Mouse (Mus musculus) retina, postnatal 1 day (tissue): ENCODE data around the gene Fam184a.
"Not testable (repeated sequence)": the region's sequence is repeated elsewhere in the genome, so short reads cannot be mapped to it uniquely, and the experiment has no call there.

ENCODE experiments used
- DNase-seq: peaks from one replicate; pipeline ENCODE4 v3.0.0-alpha.2; 2012

The Fam184a gene

DNA sequence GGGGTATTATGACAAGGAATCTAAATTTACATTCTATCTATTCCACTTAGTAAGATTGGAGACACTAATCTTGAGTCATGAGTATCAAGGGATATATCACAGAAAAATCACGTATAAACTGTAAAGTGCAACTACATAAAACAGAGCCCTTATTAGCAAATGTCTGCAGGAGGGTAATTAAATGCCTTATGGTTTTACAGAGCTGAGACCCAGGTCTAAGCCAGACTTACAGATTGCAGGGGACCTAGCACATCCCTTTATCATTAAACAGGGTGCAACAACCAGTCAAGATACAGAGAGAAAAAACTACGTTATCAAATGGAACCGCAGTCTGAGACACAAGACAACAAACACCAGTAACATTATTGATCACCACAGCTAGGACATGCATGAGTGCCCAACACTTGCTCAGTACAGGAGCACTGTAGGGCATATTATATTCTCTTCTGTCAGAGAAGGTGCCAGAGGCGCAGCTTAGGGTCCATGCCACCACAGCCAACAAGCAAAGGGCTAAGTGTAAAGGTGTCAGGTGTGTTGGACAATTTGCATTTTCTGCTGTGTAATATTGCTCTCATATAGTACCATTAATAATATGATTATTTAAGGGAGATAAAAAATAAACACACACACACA is 61.9 kb downstream of the Fam184a start:
- DNase-seq = no peak

DNA sequence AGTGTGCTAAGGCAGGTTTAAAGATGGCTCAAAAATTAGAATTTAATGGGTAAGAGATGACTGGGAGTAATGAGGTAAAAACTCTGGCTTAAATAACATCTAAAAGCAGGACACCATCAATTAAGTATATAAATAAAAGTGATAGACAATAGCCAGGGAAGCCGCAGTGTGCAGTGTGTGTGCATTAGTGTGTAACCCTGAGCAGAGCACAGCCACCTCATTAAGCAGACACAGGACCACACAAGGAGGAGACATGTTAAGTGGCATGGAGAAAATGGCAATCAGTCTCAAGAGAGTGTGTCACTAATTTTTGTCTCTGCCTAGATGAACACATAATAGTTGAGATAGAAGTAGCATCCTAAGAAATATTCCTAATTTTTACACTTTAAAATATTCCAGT is 62.4 kb downstream of the Fam184a start:
- peak; percentile 42 for DNase-seq

DNA sequence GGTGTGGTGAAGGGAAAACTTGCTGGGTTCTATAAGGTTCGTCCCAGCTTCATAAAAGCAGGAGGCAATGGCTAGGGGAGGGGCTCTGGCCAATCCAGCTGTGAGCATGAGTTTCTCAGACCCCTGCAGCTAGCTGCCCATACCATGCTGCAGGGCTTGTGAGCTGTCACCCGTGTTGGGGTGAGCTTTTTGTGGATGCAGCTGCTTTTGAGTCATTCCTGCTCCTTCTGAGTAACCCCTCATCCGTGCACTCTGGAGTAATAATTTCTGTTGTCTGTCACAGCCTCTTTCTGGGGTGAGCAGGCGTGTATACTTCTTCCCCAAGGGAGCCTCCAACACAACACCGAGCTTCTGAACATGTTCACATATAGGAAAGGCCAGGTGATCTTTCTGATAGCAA is 63.0 kb downstream of the Fam184a start:
- peak; percentile 28 for DNase-seq

DNA sequence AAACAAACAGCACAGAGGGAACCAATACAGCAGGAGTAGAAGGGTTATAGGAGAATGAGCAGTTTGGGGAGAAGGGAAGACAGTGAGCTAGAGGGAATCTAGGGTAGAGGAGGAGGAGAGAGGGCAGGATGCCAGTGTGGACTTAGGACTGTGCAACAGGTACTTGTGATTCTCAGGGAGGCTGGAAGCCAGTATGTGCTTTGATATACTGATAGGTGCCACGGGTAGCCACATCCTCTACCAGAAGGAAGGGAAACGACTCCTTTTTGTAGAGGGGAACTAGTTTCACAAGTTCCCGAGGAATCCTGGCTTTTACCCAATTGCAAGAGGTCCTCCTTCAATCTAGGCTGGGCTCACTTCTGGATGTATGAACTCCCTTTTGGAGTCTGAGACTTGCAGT is 65.1 kb downstream of the Fam184a start:
- DNase-seq = no peak

DNA sequence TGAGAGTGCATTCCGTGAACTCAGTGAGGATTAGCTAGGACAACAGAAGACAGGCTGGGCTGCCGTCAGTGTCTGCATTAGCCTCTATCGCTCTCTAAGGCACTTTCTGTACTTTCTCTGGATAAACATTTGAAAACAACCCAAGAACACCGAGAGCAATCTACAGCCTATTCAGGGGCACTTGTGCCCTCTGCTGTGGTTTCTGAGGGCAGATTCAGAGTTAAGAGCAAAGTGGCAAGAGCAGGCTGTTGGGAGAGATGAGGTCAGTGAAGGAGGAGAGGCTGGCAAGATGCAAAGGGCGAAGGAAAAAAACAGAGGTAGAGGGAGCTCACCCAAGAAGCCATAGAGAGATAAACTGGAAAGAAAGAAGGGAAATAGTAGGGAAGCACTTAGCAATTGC is 67.7 kb downstream of the Fam184a start:
- DNase-seq = no peak

DNA sequence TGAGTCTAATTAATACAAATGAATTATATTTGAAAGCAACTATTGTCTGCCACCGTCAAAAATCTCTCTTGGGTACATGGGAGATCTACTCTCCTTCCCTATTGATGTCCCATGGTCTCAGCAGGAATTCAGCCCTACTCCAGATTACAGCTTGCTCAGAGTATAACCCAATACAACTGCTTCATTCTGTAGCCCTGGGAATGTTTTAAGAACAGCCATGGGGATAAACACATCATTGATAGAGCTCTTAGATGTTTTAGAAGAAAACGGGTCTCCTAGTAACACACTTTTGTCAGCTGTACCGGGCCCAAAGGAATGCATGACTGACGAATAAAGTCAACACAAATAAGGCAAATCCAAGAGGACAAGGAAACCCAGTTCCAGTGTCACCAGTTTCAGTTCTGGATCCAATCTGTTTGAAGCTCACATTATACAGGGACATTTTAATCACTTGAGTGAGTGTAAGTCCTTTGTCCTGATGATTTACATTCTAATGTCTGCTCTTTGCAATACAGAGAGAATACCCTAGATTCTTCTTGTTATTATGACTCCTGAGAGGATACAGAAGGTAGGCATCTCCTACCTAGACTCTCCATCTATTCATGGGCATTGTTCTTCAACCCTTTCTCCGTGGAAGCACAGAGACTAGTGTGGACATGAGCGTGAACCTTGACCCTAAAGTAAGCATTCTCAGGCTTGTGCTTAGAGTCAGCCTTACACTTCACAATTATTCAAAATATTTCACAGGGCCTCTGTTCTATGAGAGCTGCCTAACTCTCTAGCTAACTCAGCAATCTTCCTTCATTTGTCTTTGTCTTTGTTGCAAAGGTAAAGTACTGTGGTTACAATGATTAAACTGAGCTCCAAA is 71.0 kb downstream of the Fam184a start:
- DNase-seq = no peak

DNA sequence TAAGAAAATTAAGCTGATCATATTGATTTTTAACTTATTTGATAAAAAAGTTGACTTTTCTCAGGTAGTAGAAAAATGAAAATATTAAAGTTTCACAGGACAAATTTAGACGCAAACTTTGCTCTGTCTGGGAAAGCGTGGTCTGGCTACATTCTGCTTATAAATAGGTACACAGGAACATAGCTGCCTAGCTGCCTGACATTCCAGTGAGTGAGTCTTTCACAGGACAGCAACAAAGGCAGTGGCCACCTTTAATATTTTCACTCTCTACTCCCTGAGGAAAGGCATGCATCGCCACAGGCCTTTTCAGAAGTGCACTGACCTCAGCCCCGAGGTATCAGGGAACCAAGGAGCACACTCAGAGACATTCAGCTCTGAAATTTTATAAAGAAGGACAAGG is 89.1 kb downstream of the Fam184a start:
- DNase-seq = no peak

DNA sequence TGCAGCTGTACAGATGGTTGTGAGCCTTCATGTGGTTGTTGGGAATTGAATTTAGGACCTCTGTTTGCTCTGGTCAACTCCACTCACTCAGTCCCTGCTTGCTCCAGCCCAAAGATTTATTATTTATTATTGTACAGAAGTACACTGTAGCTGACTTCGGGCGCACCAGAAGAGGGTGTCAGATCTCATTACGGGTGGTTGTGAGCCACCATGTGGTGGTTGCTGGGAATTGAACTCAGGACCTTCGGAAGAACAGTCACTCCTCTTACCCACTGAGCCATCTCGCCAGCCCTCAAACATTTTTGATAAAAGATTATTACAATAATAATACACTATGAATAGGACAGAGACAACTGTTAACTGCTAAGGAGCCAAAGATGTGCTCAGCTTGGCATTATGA is 96.7 kb downstream of the Fam184a start:
- not testable (repeated sequence) for DNase-seq

DNA sequence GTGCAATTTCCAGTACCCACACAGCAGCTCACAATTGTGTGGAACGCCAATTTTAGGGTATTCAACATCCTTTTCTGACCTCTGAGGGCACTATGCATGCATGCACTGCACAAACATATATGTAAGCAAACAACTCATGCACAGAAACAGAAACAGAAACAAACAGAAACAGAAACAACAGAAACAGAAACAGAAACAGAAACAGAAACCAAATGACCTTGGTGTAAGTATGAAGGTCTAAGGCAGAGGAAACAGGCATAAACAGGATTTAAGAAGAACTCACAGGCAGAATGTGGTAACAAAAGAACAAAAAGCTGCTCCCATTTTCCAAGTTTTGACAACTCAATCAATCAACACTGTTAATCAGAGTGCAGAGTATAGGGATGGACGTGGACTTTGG is 100.2 kb downstream of the Fam184a start:
- no peak for DNase-seq

DNA sequence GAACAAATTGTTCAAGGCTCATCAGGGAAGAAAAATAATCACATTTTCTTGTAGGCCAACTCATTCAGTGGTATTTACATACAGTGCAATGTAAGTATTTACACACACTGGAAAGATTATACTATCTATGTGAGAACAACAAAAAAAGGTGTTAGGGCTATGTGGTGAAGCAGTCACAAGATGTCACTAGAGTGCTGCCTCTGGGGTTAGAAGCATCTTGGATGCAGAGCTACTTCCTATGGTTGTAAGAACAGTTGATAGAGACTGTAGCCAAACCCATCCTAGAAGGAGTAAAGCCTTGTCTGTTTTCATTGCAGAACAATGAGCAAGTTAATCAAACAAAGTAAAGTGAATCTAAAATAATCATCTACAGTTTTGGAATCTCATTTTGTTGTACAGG is 109.4 kb downstream of the Fam184a start:
- peak; percentile 63 for DNase-seq

DNA sequence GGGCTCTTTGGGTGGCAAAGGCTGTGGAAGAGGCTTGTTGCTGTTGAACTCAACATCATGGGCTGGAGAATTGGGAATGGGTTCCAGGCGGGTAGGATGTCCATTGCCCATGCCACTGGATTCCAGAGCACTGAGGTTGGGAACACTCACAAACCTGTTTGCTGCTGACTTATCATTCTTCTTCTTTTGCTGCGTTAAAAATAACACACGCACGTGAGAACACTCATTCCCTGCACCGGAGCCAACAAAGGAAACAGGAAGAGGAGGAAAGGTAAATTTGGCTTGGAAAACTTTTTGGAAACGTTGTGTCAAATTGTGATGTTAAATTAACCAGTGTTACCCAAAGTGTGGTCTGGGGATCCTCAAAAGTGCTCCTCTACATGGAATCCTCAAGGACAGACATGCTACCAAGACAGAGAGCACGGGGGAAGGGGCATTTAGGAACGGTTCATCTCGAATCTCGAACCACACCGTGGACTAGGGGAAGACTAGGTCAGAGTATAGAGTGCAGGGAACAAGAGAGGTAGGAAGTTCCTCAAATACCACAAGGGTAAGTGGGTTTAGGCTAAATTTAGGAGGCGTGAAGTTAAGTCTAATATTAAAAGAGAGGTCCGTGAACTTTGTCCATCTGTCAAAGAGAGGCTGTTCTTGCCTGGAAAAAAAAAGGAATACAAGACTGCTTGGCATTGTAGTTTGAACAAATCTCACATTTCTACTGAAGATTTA is 115.5 kb downstream of the Fam184a start:
- no peak for DNase-seq

DNA sequence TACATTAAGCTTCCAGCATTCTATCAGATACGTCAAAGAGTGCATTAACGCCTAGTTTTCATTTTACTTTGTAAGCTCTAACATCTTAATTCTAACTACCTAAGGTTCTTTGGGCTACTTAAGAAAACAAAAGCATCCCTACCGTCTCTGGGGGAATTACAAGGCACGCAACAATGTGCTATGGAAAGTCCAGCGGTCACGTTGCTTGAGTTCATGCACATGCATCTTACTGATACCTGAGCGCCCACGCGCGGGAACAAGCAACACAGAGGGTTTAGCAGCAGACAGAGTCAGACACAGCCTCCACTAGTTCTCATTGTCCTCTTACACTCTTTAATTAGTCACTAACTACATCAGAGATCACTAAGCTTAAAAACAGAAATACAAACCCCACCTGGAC is 116.8 kb downstream of the Fam184a start:
- DNase-seq = no peak

DNA sequence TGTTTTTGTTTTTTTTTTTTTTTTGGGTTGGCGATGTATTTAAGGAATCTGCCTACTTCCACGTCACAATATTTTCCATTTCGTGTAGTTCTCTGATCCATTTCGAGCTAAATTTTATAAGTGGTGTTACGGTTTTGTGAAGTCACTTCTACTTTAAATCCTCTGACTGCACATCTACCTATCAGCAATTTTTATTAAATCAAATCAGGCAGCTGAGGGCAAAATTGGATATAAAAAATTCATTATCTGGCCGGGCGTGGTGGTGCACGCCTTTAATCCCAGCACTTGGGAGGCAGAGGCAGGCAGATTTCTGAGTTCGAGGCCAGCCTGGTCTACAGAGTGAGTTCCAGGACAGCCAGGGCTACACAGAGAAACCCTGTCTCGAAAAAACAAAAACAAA is 120.6 kb downstream of the Fam184a start, which contains the start of gene Mcm9:
Gene Mcm9, minus strand, starts transcription at position 101 of the 400 bp plus-strand sequence.
- not testable (repeated sequence) for DNase-seq

DNA sequence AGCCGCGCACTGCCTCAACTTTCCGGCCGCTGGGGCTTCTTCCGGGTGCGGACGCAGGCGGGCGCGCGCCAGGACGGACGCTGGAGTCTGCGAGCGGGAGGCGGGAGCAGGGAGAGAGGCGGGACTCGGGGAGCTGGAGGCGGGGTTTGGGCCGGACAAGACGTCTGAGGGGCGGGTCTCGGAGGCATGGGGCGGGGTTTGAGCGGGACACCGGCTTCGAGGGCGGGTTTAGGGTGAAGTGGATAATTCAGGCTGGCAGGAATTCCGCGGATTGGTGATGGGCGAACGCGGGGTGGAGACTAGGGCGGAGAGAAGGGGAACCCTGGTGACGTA is 121.0 kb downstream of the Fam184a start:
- DNase-seq = peak; percentile 98

DNA sequence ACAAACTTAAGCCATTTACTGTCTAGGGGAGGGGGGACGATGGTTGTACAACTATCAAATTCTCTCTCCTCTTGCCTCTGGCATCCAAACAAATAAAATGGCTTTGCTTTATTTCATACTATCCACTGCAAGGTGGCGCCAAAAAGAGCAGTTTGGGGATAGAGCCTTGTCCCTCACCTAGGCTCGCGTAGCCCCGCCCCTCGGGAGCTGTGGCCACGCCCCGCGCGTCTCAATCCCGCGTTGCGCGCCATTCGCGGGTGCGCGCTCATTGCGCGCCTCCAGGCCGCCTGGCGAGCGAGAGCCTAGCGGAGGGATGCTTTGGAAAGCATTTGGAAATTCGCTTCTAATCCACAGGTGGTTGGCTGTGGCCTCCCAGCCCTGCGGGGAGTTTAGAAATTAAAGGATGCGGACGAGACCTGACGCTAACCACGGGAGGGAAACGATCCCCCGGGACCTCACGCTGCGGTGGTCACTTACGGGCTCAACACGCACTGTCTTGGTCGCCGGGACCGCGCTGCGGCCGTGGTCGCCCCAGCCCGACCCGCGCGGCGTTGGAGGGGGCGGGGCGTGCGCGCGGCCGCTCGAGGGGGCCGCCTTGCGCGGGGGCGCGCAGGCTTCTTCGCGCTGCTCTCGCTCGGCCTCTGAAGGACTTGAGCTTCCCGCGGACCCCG is 121.5 kb downstream of the Fam184a start:
- peak; percentile 92 for DNase-seq

DNA sequence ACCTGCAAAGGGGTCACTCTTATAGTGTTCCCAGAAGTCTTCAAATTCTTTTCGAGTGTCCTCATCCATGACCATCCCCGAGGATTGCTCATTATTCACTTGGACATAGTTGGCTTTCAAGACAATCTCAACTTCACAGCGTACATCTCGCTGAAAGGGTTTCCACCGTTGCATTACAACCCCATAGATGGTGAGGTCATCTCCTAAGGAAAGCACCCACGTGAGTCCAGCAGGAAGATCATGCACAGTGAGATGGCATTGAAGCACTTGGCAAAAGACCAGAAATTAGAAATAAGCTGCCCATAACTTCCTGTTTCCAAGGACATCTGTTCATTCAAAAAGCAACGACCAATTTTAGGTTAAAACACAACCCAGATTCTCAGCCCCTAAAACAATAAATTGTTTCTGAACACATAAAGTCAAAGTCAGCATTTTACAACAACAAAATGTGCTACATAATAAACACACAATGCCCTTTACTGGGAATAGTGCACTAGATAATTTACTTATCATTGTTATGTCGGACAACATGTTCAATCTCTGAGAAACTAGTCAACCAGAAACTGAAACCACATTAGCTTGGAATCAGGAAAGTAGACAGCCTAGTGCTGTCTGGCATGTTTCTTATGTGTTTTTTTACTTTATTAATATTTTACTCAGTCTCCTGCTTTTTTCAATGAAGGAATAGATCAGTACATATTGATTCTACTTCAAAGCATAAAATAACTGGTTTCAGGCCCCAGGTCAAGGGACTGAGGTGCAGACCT is 134.9 kb downstream of the Fam184a start:
- no peak for DNase-seq

DNA sequence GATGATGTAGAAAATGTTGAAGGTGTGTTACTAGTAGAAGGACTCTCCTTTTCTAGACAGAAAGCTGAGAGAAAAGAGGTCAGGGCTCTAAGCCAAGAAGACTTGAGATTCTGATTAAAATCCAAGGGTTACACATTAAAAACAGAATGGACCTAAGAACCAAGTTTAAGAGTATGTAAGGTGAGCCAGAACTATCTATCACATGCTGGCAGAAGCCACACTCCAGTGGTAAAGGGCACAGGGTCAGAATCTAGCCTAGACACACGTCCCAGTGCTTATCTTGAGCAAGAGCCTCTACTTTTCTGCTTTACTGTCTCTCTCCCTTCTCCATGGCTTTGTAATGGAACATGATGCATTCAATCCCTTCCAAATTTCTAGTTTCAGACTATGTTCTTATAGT is 137.0 kb downstream of the Fam184a start:
- DNase-seq = no peak

DNA sequence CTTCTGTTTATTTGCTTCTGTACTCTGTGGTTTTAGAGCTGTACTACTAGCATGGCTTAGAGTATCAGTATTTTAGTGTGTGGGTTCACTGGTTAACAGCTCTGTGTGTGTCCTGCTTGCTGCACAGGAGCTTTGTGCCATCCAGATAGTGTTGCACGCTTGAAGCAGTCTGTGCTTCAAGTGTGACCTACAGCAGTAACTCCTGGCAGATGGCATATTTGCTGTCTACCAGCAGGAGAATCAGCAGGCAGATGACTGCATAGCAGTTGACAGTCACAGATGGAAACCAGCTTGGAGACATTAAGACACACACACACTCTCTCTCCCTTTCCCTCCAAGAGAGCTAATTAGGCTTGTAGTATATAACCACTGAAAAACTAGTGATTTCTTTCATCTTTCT is 138.8 kb downstream of the Fam184a start:
- peak; percentile 64 for DNase-seq

DNA sequence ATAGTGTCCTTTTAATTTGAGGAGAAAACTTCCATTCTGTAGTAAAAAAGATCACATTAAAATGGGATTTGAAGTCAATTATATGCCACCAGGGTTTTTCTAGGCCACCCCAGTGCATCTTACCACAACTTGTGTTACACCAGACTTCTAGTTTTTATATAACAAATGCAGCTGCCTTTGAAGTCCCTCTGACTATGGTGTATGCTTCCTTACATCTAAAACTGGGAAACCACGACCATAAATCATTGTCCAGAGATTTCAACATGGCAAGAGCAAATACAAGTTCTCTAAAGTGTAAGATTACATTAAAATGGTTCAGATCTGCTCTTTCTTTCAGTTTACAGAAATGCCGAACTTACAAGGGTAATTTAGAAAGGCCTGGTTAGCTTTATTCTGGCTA is 142.6 kb downstream of the Fam184a start:
- no peak for DNase-seq

DNA sequence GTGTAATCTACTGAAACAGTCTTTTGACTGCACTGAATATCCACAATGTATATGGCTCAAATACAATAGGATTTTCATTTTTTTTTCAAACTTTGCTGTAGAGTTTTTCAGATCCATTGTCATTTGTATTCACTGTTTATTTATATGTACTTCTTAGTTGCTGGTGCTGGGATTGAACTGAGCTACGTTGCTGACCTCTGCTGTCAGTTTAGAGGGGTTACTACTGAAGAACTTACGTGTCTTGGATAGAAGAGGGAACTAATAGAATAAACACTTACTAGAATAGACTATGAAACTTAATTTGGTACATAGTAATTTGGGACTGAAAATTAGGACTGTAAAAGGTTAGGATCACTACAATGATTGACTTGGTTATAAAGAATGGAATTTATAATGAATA is 145.6 kb downstream of the Fam184a start:
- no peak for DNase-seq

DNA sequence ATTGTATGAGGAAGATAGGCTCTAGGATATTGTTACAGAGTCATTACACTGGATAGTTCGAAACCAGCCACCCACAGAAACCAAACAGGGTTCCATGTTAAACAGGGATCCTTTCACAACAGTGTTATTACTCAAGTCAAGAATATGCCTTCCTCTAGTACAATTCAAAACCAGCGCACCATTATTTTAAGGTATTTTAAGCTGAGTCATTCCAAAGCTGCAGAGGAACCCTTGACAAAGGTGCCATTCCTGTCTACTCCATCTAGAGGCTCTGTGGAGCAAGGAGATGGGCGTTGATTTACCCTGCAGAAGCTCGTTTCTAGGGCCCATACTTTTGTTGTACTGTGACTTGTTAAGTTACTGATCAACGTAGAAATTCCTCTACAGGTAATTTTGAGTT is 152.1 kb downstream of the Fam184a start:
- DNase-seq = peak; percentile 33

DNA sequence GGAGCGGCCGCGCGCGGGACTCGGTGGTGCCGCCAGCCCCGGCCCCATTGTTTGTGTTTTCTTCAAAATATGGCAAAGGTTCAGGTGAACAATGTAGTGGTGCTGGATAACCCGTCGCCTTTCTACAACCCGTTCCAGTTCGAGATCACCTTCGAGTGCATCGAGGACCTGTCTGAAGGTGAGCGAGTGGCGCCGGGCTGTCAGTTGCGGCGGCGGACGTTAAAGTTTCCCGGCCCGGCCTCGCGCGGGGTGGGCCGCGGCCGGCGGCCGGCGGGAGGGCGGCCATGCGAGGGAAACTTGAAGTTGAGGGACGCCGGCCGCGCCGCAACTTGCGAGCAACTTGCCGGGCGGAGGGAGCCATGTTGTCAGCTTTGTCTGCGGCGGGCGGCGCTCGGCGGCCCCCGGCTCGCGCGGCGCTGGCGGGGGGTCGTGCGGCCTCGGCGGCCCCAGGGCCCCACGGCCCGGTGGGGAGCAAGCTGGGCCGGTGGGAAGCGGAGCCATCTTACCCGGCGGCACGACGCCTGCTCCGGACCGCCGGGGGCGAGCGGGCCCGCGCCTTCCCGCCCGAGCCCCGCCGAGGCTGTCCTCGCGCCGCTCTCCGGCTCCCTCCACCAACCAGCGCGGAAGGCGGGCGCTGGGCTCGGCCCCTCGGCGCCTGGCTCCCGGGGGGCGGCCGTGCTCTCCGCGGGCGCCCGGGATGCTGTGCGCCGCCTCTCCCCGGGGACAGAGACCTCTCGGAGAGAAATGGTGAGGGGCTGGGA is 153.6 kb downstream of the Fam184a start:
- DNase-seq = peak; percentile 70
